Mouse (Mus musculus) gonadal fat pad, adult 2 months (tissue): ENCODE data around the gene Vmn1r188. TPM values are rescaled to one million over a fixed set of nuclear protein-coding genes. Genes with fewer than 3 reads are reported as not detected.
"Not testable (repeated sequence)": the region's sequence is repeated elsewhere in the genome, so short reads cannot be mapped to it uniquely, and the experiment has no call there.

Experiments used
- DNase-seq: peaks from one replicate; pipeline ENCODE4 v3.0.0-alpha.2; 2012; ENCODE audit warnings: low read depth
- polyA plus RNA-seq: library from polyadenylated mRNA; depleted of rRNA; stranded (reverse); fragments of >200 nt; gene quantifications from 2 replicates; pipeline ENCODE4 v1.2.3, GENCODE M21; 2012; rRNA removed

The Vmn1r188 gene
- polyA plus RNA-seq = not detected in 2 replicates

GRCm38 (mm10) chr13:22084140-22084539, at the start of gene Vmn1r188:
TSS of gene Vmn1r188 (plus strand) at chr13:22084440.
- not testable (repeated sequence) for DNase-seq

GRCm38 (mm10) chr13:22034443-22035266, 49.6 kb upstream of the Vmn1r188 start:
- DNase-seq = no peak

GRCm38 (mm10) chr13:22035267-22036148, 48.7 kb upstream of the Vmn1r188 start, which contains the start of the genes Hist1h2ah and Hist1h2bk:
TSS of gene Hist1h2ah (minus strand) at chr13:22035568.
TSS of gene Hist1h2bk (plus strand) at chr13:22035870.
- not testable (repeated sequence) for DNase-seq

- DNase-seq = no peak
These were observed 47.9 kb upstream of the Vmn1r188 start for GRCm38 (mm10) chr13:22036149-22036956.

GRCm38 (mm10) chr13:22036986-22037385, 47.3 kb upstream of the Vmn1r188 start:
- no peak for DNase-seq

- DNase-seq = no peak
These were observed 46.8 kb upstream of the Vmn1r188 start for GRCm38 (mm10) chr13:22037415-22037814.

- no peak for DNase-seq
These were observed 44.9 kb upstream of the Vmn1r188 start for GRCm38 (mm10) chr13:22039364-22039763.

- DNase-seq = no peak
These were observed 44.2 kb upstream of the Vmn1r188 start for GRCm38 (mm10) chr13:22039951-22040463.

- no peak for DNase-seq
These were observed 43.6 kb upstream of the Vmn1r188 start for GRCm38 (mm10) chr13:22040464-22041141.

GRCm38 (mm10) chr13:22041142-22041536, 43.1 kb upstream of the Vmn1r188 start, which contains the start of gene Hist1h4i:
TSS of gene Hist1h4i (minus strand) at chr13:22041362.
- not testable (repeated sequence) for DNase-seq

- no peak for DNase-seq
These were observed 42.3 kb upstream of the Vmn1r188 start for GRCm38 (mm10) chr13:22041651-22042567.

- DNase-seq = peak; percentile 99
These were observed 41.4 kb upstream of the Vmn1r188 start, which contains the start of the genes Hist1h2ag and Hist1h2bj for GRCm38 (mm10) chr13:22042568-22043502. TSS of gene Hist1h2ag (minus strand) at chr13:22042944. TSS of gene Hist1h2bj (plus strand) at chr13:22043214.

GRCm38 (mm10) chr13:22043503-22044431, 40.5 kb upstream of the Vmn1r188 start:
- DNase-seq = no peak

GRCm38 (mm10) chr13:22044432-22045155, 39.6 kb upstream of the Vmn1r188 start:
- no peak for DNase-seq

GRCm38 (mm10) chr13:22045311-22045710, 38.9 kb upstream of the Vmn1r188 start:
- DNase-seq = no peak

GRCm38 (mm10) chr13:22049041-22049440, 35.2 kb upstream of the Vmn1r188 start:
- no peak for DNase-seq
